Mouse (Mus musculus) gastrocnemius, adult 8-10 months (tissue): Measurements from ENCODE around the gene Pnpla5. TPM values are rescaled to one million over a fixed set of nuclear protein-coding genes. Genes with fewer than 3 reads are reported as not detected.
"Not testable (repeated sequence)": the region's sequence is repeated elsewhere in the genome, so short reads cannot be mapped to it uniquely, and the experiment has no call there.

Source experiments
- DNase-seq, 2 experiments: peaks; one replicate each; pipeline ENCODE4 v3.0.0; 2022; ENCODE audit warnings: low spot score in 2 of 2
- total RNA-seq, 4 experiments: library from RNA; stranded (reverse); gene quantifications; 2 replicates each; pipeline ENCODE4 v1.2.4; 2022

Pnpla5 gene
- under 1 TPM in 1 of 4 experiments, not detected in 3; 0.19 TPM for total RNA-seq

DNA sequence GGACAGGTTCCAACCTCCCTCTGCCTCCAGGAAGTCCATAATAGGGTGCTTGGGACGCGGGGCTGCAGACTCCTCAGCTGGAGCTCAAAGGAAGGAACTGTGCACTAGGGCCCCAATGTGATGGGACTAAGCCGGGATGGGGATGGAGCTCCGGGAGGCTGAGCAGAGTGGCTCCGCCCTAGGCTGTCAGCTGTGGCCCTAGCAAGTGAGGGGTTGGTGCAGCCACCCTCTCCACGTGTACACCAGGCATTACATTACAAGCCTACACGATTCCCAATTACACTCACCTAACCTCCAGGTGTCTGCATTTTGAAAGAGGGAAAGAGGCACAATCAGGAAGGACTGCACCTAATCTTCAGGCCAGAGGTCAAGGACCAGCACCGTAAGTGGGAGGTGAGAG is at the start of gene Pnpla5:
Pnpla5 (minus strand) TSS at position 101 of the 400 bp plus-strand sequence.
- no peak for DNase-seq

GRCm38 (mm10) chr15:84171166-84171565 is 48.2 kb upstream of the Pnpla5 start:
- DNase-seq: no peak

DNA sequence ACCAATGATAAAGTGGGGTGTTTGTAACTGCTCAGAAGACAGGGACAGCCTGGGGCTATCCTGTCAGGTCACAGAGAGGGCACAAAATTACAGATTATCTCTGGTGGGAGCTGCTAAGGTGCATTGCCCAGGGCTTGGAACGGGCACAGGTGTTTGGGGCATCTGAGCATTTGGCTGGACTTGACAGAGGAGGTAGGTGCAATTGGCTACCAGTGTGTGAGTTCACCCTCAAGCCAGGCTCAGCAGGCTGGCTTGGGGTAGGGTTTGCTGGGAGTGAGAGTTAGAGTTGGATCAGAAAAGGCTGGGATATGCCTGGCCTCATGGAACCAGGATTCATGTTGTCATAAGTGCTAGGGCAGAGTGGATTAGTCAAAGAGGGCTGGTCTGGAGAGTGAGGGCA is 46.5 kb upstream of the Pnpla5 start:
- DNase-seq: no peak

- peak; percentile 12 to 30 for DNase-seq
Measured at GRCm38 (mm10) chr15:84168170-84169161, 45.5 kb upstream of the Pnpla5 start.

DNA sequence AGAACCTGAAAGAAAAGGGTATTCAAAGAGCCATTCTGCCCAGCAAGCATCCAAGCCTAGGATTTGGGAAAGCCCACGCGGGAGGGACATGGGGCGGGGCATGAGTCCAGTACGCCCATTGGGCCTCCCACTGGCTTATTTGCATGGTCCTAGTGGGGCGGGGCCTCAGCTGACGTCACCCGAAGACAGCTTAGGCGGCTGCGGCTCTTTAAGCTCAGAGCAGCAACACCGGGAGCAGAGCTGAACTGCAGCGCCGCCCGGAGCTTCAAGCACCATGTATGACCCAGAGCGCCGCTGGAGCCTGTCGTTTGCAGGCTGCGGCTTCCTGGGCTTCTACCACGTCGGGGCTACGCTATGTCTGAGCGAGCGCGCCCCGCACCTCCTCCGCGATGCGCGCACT is 44.6 kb upstream of the Pnpla5 start, which contains the start of gene Pnpla3:
Pnpla3 (plus strand) TSS at position 238 of the 400 bp plus-strand sequence.
- peak; percentile 93 to 95 for DNase-seq

GRCm38 (mm10) chr15:84166818-84167217 is 43.8 kb upstream of the Pnpla5 start:
- DNase-seq: no peak

DNA sequence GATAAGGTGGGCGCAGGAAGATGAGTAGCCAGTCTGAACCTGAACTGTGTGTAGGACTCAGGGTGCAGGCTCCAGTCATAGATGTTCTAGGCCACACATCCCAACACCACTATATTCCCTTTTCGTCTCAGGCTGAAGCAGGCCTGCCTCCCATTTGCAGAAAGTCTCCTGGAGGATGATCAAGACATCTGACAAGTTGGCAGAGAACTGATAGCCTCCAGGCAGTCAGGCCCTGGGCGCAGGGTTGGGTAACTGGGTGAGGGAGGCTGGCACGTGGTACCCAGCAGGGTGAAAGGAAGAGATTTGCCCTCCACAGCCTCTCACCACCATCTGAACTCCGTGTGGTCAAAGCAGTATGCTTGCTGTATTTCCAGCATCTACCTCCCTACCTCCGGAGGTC is 38.9 kb upstream of the Pnpla5 start:
- no peak for DNase-seq

DNA sequence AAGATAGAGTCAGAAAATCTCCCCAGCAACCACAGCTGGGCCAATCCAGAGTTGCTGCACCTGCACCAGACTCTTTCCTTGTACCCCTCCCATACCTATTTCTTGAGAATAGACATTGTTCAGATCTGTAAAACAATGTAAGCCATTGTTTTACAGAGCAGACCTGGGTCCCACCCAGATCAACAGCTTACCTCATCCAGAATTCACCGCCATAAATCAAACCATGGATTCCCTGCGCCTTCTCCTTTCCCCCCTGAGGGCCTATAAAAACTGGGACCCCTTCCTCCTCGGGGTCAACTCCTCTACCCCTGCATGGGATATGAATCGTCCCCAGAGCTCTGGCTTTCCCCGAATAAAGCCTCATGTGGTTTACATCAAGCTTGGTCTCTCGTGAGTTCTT is 34.6 kb upstream of the Pnpla5 start:
- not testable (repeated sequence) for DNase-seq

- no peak for DNase-seq
Measured at GRCm38 (mm10) chr15:84156158-84156557, 33.2 kb upstream of the Pnpla5 start.

GRCm38 (mm10) chr15:84140929-84141328 is 18.0 kb upstream of the Pnpla5 start:
- no peak for DNase-seq

GRCm38 (mm10) chr15:84140109-84140508 is 17.1 kb upstream of the Pnpla5 start:
- no peak for DNase-seq

DNA sequence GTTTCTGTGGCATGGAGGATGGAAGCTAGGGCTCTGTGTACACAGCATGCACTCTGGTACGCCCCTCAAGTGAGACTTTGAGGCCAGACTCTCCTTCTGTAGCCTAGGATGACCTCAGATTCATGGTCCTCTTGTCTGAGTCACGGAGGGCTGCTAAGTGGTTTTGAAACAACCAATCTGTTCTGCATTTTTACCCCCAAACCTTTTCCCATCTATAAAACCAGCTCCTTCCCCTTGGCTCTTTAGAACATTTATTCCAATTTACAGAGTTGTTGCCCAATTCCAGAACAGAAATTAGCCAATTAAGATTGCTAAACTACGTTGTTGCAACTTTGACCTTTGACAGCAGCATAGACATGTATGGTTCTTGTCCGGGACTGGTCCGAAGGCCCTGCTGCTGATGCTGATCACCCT is 16.6 kb upstream of the Pnpla5 start:
- DNase-seq: no peak

DNA sequence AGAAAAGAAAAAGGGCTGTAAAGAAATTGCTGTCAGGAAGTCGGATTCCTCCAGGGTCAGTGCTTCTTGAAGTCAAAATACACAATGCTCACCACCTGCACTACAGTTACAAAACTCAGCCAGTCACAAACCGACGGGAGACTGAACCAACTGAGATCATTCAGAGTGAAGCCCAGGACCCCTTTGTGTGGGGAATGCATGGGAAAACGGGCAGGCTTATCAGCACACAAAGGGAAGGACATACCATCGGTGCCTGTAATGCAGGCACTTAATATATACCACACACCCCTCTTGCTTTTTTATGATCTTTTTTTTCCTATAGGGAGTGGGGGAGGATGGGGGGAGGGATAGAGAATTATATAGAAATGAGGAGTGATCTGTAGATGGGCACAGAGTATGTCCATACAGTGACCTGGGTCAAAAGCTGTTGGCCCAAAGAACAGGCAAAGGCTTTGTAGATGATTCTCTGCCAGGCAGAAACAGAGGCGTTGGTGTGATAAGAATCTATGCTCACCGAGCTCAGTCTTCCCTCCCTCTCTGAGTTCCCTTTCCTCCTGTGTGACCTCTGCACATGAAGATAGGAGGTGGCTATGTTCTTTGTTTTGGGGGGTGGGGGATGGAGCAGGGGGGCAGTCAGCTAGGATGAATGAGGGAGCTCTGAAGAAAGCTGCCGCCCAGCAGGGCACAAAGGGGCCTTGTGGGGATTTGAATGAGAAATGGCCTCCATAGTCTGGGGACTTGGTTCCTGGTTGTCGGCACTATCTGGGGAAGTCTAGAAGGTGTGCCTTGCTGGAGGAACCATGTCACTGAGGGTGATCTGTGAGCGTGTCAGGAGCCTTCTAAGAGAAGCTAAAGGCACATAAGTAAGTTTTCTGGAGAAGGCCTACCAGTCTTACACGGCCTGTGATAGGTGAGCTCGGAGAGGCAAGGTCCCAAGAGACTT is 13.8 kb upstream of the Pnpla5 start:
- no peak for DNase-seq

DNA sequence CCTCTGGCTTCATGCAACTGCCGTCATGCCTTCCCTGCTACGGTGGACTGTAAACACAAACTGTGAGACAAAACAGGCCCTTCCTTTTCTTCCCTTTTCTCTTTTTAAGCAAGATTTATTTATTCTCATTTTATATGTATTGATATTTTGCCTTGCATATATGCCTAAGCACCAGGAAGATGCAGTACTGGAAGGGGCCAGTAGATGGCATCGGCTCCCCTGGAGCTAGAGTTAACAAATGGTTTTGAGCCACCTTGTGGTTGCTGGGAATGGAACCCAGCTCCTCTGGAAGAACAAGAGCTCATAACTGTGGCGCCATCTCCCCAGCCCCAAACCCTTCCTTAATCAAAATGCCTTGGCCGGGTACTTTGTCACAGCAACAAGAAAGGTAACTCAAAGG is 12.5 kb upstream of the Pnpla5 start:
- DNase-seq: no peak

GRCm38 (mm10) chr15:84133440-84133839 is 10.5 kb upstream of the Pnpla5 start:
- DNase-seq: peak; percentile 68 to 83

DNA sequence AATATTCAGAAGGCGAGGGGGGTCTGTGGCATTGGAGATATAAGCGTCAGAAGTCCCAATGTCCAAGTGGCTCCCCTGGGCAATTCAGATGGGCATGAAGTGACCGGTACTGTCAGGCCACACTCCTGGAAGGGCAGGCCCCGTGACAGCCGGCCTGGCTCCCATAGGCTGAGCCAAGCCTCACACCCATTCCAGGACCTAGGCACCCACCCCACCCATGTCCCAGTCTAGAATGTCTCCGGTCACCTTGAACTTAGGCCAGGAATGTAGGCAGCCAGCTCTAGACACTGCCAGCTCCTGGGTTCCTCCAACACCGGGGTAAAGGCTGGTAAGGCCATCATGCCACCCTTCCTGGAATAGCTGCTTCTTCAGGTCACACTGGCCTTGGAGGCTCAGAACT is 9.0 kb upstream of the Pnpla5 start:
- DNase-seq: peak; percentile 71 to 86

DNA sequence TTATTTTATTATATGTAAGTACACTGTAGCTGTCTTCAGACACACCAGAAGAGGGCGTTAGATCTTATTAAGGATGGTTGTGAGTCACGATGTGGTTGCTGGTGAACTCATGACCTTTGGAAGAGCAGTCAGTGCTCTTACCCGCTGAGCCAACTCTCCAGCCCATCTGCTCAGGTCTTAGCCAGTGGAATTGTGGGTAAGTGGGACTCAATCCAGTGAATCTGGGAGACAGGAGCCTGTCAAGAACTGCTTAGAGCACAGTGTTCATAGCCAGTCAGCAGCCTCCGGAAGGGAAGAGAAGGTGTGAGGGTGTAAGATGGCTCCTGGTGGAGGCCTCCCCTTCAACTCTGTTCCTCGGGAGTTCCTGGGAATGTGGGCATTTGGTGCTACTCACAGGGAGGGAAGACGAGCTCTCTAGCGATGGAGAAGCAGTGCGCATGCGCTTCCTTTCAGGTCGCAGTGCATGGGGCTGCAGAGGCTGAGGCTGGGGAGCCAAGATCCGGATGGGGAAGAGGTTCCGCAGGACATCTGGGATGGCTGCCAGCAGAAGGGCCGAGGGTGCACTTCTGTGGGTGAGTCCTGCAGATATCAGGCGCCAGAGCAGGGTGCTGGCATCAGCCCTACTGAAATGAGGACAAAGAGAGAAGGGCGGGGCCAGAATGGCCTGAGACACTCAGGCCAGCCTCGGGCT is 8.3 kb upstream of the Pnpla5 start:
- DNase-seq: peak; percentile 25 to 52

DNA sequence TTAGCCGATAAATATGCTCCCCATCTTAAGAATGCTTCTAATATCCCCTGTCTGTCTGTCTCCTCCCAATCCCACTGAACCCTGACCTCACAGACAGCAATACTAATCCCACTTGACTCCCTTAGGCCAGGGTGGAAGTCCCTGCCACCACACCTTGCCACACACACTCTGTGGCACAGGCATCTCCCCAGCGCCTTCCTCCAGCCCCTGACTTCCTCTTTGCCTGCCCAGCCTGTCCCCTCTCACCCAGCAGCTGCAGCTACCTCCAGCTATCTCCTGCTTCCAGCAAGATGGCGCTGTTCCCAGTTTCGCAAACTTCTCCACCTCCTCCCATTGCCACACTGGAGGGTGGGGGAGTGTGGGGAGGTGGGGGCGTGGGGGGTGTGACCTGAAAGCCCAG is 3.9 kb upstream of the Pnpla5 start:
- no peak for DNase-seq

DNA sequence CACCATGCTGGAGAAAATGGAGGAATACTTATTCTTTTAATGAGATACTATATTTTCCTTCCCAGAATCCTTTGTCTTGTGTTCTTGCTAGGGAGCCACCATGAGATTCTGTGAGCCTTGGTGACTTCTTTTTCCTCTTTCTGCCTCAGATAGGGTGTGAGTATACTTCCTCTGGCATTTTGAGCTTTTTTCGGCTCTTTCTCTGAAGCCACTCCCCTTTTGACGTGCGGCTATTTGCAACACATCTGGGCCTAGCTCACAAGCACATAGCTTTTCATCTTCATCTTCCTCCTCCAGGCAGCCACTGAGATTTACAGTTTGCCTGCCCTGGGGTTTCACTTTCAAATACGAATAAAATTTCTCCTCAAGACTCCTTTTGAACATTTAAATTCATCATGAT is 3.5 kb upstream of the Pnpla5 start:
- no peak for DNase-seq

DNA sequence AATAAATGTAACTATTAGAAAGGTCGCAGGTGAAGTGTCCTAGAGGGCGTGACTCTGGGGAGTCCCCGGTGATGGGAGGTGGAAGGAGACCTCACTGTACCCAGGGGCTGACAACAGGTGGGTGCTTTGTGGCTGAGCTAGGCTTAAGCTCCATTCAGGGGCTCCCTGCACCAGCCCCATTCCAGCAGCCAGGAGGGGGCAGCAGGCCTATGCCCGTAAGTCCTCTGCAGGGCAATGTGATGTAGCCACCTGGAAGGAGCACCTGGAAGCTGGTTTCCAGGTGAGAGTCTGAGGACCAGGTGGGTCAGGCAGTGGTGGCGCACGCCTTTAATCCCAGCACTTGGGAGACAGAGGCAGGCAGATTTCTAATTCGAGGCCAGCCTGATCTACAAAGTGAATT is 1.1 kb upstream of the Pnpla5 start:
- DNase-seq: no peak

- no peak for DNase-seq
Measured at GRCm38 (mm10) chr15:84121036-84121435, 1.9 kb downstream of the Pnpla5 start.
